19 mouse cellular contexts compared by ENCODE assay signal in the genomic region with DNA sequence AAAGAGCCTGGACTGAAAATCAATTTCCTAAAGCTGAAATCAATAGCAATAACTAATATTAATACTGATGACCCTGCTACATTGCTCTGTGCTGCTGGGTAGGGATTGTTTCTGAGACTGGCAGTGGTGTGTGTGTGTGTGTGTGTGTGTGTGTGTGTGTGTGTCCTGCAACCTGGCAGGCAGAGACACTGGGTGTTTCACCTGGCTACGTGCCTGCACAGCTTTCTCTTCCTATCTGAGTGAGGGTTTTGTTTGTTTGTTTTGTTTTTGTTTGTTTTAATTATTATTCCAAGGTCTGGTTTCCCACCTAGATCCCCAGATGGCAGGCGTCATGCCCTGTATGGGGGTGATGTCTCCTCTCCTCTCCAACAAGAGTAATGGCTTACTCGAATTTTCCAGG.
"Had no signal": no experiment of that assay in that cellular context is flagged by ENCODE, and none has a peak within 500 bp of the region (broad histone marks: within the 10 kb centered on the region; RNA-seq: fewer than 3 reads in every experiment).

No protein-coding gene starts in this region.

- H3K27ac ChIP-seq: liver, embryonic 12.5 days; liver, embryonic 15.5 days; midbrain, embryonic 13.5 days; neural tube, embryonic 13.5 days; stomach, embryonic 15.5 days had no signal

- H3K9ac ChIP-seq: limb, embryonic 13.5 days; liver, embryonic 12.5 days; liver, embryonic 15.5 days; midbrain, embryonic 13.5 days; neural tube, embryonic 13.5 days; stomach, embryonic 15.5 days had no signal

- H3K27me3 ChIP-seq: limb, embryonic 13.5 days; liver, embryonic 12.5 days; liver, embryonic 15.5 days; midbrain, embryonic 13.5 days; neural tube, embryonic 13.5 days; stomach, embryonic 15.5 days had no signal

- H3K4me2 ChIP-seq: limb, embryonic 13.5 days; liver, embryonic 12.5 days; liver, embryonic 15.5 days; midbrain, embryonic 13.5 days; neural tube, embryonic 13.5 days; stomach, embryonic 15.5 days had no signal

- H3K4me3 ChIP-seq: limb, embryonic 13.5 days; liver, embryonic 12.5 days; liver, embryonic 15.5 days; midbrain, embryonic 13.5 days; myocyte; neural tube, embryonic 13.5 days; stomach, embryonic 15.5 days had no signal

- H3K9me3 ChIP-seq: limb, embryonic 13.5 days; liver, embryonic 12.5 days; liver, embryonic 15.5 days; midbrain, embryonic 13.5 days; neural tube, embryonic 13.5 days; stomach, embryonic 15.5 days had no signal

- H3K4me1 ChIP-seq: midbrain, embryonic 13.5 days; neural tube, embryonic 13.5 days had no signal

- DNase-seq: kidney, adult 18-20 months; kidney, adult 9 months; kidney, postnatal 14 days; kidney, postnatal 4 days; left cerebral cortex, postnatal 4 days; lung, adult 2 months; lung, postnatal 14 days; lung, postnatal 4 days; right cerebral cortex, postnatal 25 days; spleen, adult 18-20 months; thymus, postnatal 25 days had no signal

- ATAC-seq: liver, embryonic 12.5 days; midbrain, embryonic 13.5 days; midbrain, embryonic 16.5 days had no signal

- H3K36me3 ChIP-seq: limb, embryonic 13.5 days; liver, embryonic 12.5 days; liver, embryonic 15.5 days; midbrain, embryonic 13.5 days; neural tube, embryonic 13.5 days; stomach, embryonic 15.5 days had no signal
